Mouse (Mus musculus): ENCODE results near the gene Gnao1.

Gene Gnao1

DNA sequence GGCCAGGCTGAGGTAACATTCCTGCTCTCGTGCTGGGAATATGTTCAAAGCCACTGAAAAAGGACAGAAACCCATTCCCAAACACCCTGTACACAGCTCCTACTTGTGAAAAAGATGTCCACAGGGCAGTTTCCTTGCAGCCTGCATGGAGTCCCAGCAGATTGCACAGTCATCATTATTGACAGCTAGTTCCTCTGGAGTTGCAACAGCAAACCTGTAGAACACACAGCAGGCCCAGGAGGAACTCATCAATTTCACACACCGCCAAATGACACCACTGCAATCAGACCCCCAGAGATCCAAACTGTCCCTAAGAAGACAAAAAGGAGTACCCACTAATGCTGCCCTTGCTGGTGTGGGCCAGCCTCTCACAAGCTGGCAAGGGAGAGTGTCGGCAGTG, 175.0 kb downstream of the Gnao1 start:
- DNase-seq (ENCODE audit: low read depth, low spot score): no peak

DNA sequence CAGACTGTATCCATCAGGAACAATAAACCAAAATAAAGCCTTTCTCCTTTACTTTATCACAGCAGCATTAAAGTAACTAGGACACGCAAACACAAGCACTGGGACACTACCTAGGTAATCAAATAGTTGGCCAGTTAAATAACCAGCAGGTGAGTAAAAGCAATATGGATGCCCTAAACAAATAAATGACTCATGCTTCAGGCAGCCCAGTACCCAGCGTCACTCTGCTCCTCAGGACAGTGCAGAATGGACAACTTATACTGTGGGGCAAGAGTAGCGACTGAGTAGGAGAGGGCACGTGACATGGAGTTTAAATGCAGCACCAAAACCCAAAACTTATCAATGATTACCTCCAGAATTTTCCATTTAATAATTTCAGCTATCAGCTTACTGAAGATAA, 180.0 kb downstream of the Gnao1 start:
- DNase-seq (ENCODE audit: low read depth, low spot score): no peak

- DNase-seq (ENCODE audit: low read depth, low spot score): no peak
These were observed 189.2 kb downstream of the Gnao1 start for GRCm38 (mm10) chr8:93998961-93999360.

DNA sequence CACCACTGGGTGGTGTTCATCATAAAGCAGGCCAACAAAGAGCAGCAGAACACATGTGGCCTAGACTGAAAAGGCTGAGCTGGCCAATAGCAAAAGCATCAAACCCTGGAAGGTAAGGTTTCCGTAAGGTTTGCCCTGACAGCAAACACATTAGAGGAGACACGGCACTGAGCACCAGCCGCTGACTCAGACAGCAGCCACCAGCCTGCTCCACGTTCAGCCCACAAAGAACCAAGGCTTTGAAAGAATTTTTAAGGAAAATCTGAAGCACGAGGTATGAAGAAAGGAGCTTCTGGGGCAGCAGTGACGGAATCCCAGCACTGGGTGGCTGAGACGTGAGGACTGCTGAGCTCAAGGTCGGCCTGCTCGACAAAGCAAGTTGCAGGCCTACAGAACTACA, 194.4 kb downstream of the Gnao1 start:
- no peak for DNase-seq (ENCODE audit: low read depth, low spot score)

GRCm38 (mm10) chr8:94009243-94009845, 199.6 kb downstream of the Gnao1 start:
- no peak for DNase-seq (ENCODE audit: low read depth, low spot score)

GRCm38 (mm10) chr8:94010101-94010705, 200.4 kb downstream of the Gnao1 start:
- DNase-seq (ENCODE audit: low read depth, low spot score): no peak

DNA sequence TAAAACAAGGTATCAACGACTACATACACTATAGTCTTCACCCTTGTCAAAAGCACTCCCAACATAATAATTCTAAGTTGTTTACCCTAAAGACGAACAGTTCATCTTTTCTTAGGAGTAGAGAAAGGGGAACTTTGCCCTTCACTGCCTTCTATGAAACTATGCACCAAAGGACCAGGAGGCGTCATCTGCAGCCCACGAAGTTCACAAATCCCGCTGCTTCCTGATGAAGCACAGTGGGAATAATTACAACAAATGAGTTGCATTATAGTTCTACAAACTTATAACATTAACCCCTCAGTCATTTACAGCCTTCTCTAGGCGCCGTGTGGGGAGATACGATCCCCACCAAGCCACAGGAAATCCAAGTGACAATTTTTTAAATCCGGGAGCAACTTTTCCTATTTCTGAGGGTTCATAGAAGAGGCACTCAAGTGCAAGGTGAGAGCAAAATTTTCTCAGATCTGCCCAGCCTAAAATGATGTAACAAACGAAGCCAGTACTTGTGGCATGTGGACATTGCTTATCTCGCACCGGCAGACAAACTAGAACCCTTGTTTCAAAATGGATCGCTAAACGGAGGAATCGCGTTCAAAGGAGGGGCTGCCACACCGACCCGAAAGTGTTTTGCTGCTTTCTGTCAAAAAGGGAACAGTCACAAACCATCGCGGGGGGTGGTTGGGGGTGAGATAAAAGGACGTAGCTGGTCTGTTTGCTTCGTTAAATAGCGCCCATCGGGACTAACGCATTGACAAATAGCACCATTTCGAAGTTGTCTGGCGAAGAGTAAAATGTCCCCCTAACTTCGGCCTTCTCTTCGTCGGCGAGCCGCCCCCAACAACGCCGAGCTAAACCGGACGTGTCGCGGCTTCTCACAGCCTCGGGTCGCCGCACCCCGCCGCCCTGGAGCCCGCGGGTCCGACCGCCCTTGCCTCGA, 201.6 kb downstream of the Gnao1 start:
- DNase-seq (ENCODE audit: low read depth, low spot score): no peak

GRCm38 (mm10) chr8:94012013-94012951, 202.5 kb downstream of the Gnao1 start, which contains the start of gene Amfr:
TSS of gene Amfr (minus strand) at chr8:94012842.
- peak; percentile 51 for DNase-seq (ENCODE audit: low read depth, low spot score)

GRCm38 (mm10) chr8:94013026-94013612, 203.4 kb downstream of the Gnao1 start:
- DNase-seq (ENCODE audit: low read depth, low spot score): no peak

All from forelimb bud, embryonic 11.5 days (tissue).